Mouse (Mus musculus) spleen, adult 2 months (tissue): ENCODE measurements around the gene Hoxa7.

Source experiments
- CTCF ChIP-seq: fragments of 200-500 bp; IDR thresholded peaks from 2 replicates; pipeline ENCODE4 v1.5.1; 2011; ENCODE audit warnings: mild to moderate bottlenecking, inconsistent platforms; ENCODE audit not compliant: insufficient read depth, insufficient read length, insufficient replicate concordance; ENCODE audit errors: extremely low read depth
- POLR2A ChIP-seq: fragments of 200-500 bp; IDR thresholded peaks from 2 replicates; pipeline ENCODE4 v1.6.1; 2011; ENCODE audit warnings: low read depth, low read length, inconsistent platforms

DNA sequence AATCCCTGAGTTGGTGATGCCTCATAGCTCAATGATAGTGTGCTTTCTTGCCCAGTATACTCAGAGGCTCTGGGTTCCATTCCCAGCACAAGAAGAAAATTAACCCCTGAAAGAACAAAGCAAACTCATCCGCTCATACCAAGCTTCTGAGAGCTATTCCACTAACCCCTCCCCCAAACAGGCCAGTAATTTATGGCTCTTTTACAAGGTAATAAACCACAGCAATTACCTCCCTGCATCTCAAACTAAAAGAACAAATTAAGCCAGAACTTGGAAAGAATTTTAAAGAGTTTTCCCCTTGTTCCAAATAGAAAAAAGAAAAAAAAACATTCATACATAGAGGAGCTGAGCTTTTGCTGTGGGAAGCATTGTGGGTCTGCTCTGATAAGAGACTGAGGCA is 38.9 kb downstream of the Hoxa7 start:
- no peak for TF ChIP-seq CTCF
- no peak for TF ChIP-seq POLR2A
